Mouse (Mus musculus) ES-Bruce4 (cell line): ENCODE results near the gene Fndc4.

Experiments used
- CTCF ChIP-seq: IDR thresholded peaks from one replicate; pipeline ENCODE4 v1.8.1; 2011; ENCODE audit warnings: low read depth, low read length
- EP300 ChIP-seq: IDR thresholded peaks from 2 replicates; pipeline ENCODE4 v1.6.1; 2011; ENCODE audit warnings: low read depth, low read length; ENCODE audit not compliant: insufficient read depth
- POLR2A ChIP-seq: IDR thresholded peaks from one replicate; pipeline ENCODE4 v1.8.1; 2011; ENCODE audit warnings: low read length; ENCODE audit not compliant: insufficient read depth

DNA sequence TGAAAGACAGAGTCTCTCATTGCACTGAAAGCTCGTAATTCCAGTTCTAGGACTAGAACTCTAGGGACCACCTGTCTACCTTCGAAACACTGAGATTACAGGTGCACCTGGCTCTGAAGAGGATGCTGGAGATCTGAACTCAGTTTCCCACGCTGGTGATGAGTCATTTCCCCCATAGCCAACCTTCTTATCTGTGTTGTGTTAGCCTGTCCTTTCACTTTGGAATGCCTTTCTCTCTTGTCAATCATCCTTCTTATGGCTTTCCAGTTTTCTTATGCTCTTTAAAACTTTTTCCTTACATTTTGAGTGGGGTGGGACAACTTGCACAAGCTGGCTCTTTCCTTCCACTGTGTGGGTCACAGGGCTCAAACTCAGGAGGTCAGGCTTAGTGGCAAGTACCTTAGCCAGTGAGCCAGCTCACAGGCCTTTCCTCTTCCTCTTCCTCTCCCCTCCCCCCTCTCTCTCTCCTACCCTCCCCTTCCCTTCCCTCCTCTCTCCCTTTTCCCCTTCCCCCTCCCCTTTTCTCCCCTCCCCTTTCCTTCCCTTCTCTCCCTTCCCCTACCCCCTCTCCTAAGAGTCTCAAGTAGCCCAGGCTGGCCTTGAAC is 6.2 kb downstream of the Fndc4 start:
- no peak for TF ChIP-seq CTCF
- no peak for TF ChIP-seq POLR2A
- TF ChIP-seq EP300, result no peak
